Mouse (Mus musculus): Measurements from ENCODE around the gene Pex26. TPM values are rescaled to one million over a fixed set of nuclear protein-coding genes. Genes with fewer than 3 reads are reported as not detected.

The Pex26 gene
- polyA plus RNA-seq, 1 experiment from 2014 or later, result 7.5 TPM

GRCm38 (mm10) chr6:121154451-121155300, 28.8 kb upstream of the Pex26 start:
- Histone ChIP-seq H3K27me3 (ENCODE audit: control insufficient read depth, insufficient read depth, low read length) (no peaks in the 10 kb centered on the region), H3K4me1 (ENCODE audit: control insufficient read depth, insufficient read depth, low read length) (peaks cover 5% of the 10 kb centered on the region), H3K4me2 (ENCODE audit: low read depth, severe bottlenecking) (no peak overlapping the region), H3K9me3 (ENCODE audit: control insufficient read depth, low read length) (no peaks in the 10 kb centered on the region), H3K27ac (replicated peaks; ENCODE audit: low read depth, low read length) (no peak overlapping the region), H3K36me3 (ENCODE audit: control insufficient read depth, insufficient read depth, low read length) (no peaks in the 10 kb centered on the region), H3K9ac (ENCODE audit: low read length) (no peak overlapping the region), H3K4me3 (ENCODE audit: low read depth, low read length) (no peak overlapping the region)
- 87% methylated on average over 16 of the region's 16 CpGs for WGBS
- DNase-seq (ENCODE audit: low spot score) (no peak), ATAC-seq (ENCODE audit: insufficient number of reproducible peaks, low FRiP score, low TSS enrichment, low read depth) (no peak)

GRCm38 (mm10) chr6:121156030-121156429, 27.4 kb upstream of the Pex26 start:
- Histone ChIP-seq H3K27ac (replicated peaks; ENCODE audit: low read depth, low read length) (no peak overlapping the region), H3K36me3 (ENCODE audit: control insufficient read depth, insufficient read depth, low read length) (no peaks in the 10 kb centered on the region), H3K4me3 (ENCODE audit: low read depth, low read length) (no peak overlapping the region), H3K27me3 (ENCODE audit: control insufficient read depth, insufficient read depth, low read length) (no peaks in the 10 kb centered on the region), H3K4me2 (ENCODE audit: low read depth, severe bottlenecking) (no peak overlapping the region), H3K9ac (ENCODE audit: low read length) (no peak overlapping the region), H3K4me1 (ENCODE audit: control insufficient read depth, insufficient read depth, low read length) (peaks cover 5% of the 10 kb centered on the region), H3K9me3 (ENCODE audit: control insufficient read depth, low read length) (no peaks in the 10 kb centered on the region)
- no peak for DNase-seq (ENCODE audit: low spot score)
- no peak for ATAC-seq (ENCODE audit: insufficient number of reproducible peaks, low FRiP score, low TSS enrichment, low read depth)
- 82% methylated on average over 2 of the region's 2 CpGs for WGBS

- ATAC-seq (ENCODE audit: insufficient number of reproducible peaks, low FRiP score, low TSS enrichment, low read depth), result no peak
- Histone ChIP-seq H3K9ac (ENCODE audit: low read length) (no peak overlapping the region), H3K4me3 (ENCODE audit: low read depth, low read length) (no peak overlapping the region), H3K36me3 (ENCODE audit: control insufficient read depth, insufficient read depth, low read length) (no peaks in the 10 kb centered on the region), H3K4me1 (ENCODE audit: control insufficient read depth, insufficient read depth, low read length) (no peaks in the 10 kb centered on the region), H3K9me3 (ENCODE audit: control insufficient read depth, low read length) (no peaks in the 10 kb centered on the region), H3K27me3 (ENCODE audit: control insufficient read depth, insufficient read depth, low read length) (no peaks in the 10 kb centered on the region), H3K27ac (replicated peaks; ENCODE audit: low read depth, low read length) (no peak overlapping the region), H3K4me2 (ENCODE audit: low read depth, severe bottlenecking) (no peak overlapping the region)
- 94% methylated on average over 5 of the region's 5 CpGs for WGBS
- no peak for DNase-seq (ENCODE audit: low spot score)
Observed at GRCm38 (mm10) chr6:121159616-121160015, 23.9 kb upstream of the Pex26 start.

- H3K4me1 ChIP-seq (ENCODE audit: control insufficient read depth, insufficient read depth, low read length), result no peaks in the 10 kb centered on the region
- WGBS, result 77% methylated on average over 6 of the region's 6 CpGs
- no peak overlapping the region for H3K27ac ChIP-seq (replicated peaks; ENCODE audit: low read depth, low read length)
- DNase-seq (ENCODE audit: low spot score) (no peak), ATAC-seq (ENCODE audit: insufficient number of reproducible peaks, low FRiP score, low TSS enrichment, low read depth) (no peak)
- no peaks in the 10 kb centered on the region for H3K27me3 ChIP-seq (ENCODE audit: control insufficient read depth, insufficient read depth, low read length)
- no peak overlapping the region for H3K9ac ChIP-seq (ENCODE audit: low read length)
- no peak overlapping the region for H3K4me2 ChIP-seq (ENCODE audit: low read depth, severe bottlenecking)
- H3K9me3 ChIP-seq (ENCODE audit: control insufficient read depth, low read length), result no peaks in the 10 kb centered on the region
- H3K36me3 ChIP-seq (ENCODE audit: control insufficient read depth, insufficient read depth, low read length), result no peaks in the 10 kb centered on the region
- no peak overlapping the region for H3K4me3 ChIP-seq (ENCODE audit: low read depth, low read length)
Observed at GRCm38 (mm10) chr6:121160126-121160525, 23.3 kb upstream of the Pex26 start.

GRCm38 (mm10) chr6:121162616-121163015, 20.9 kb upstream of the Pex26 start:
- Histone ChIP-seq H3K9me3 (ENCODE audit: control insufficient read depth, low read length) (no peaks in the 10 kb centered on the region), H3K27me3 (ENCODE audit: control insufficient read depth, insufficient read depth, low read length) (no peaks in the 10 kb centered on the region), H3K36me3 (ENCODE audit: control insufficient read depth, insufficient read depth, low read length) (no peaks in the 10 kb centered on the region), H3K9ac (ENCODE audit: low read length) (no peak overlapping the region), H3K4me2 (ENCODE audit: low read depth, severe bottlenecking) (no peak overlapping the region), H3K27ac (replicated peaks; ENCODE audit: low read depth, low read length) (no peak overlapping the region), H3K4me1 (ENCODE audit: control insufficient read depth, insufficient read depth, low read length) (no peaks in the 10 kb centered on the region; the same call in 1 of the 2 replicates), H3K4me3 (ENCODE audit: low read depth, low read length) (no peak overlapping the region)
- WGBS, result 85% methylated on average over 12 of the region's 12 CpGs
- ATAC-seq (ENCODE audit: insufficient number of reproducible peaks, low FRiP score, low TSS enrichment, low read depth) (no peak), DNase-seq (ENCODE audit: low spot score) (no peak)

- Histone ChIP-seq H3K4me2 (ENCODE audit: low read depth, severe bottlenecking) (no peak overlapping the region), H3K27ac (replicated peaks; ENCODE audit: low read depth, low read length) (no peak overlapping the region), H3K36me3 (ENCODE audit: control insufficient read depth, insufficient read depth, low read length) (no peaks in the 10 kb centered on the region), H3K9me3 (ENCODE audit: control insufficient read depth, low read length) (no peaks in the 10 kb centered on the region), H3K9ac (ENCODE audit: low read length) (no peak overlapping the region), H3K4me1 (ENCODE audit: control insufficient read depth, insufficient read depth, low read length) (no peaks in the 10 kb centered on the region; the same call in 1 of the 2 replicates), H3K4me3 (ENCODE audit: low read depth, low read length) (no peak overlapping the region), H3K27me3 (ENCODE audit: control insufficient read depth, insufficient read depth, low read length) (no peaks in the 10 kb centered on the region)
- ATAC-seq (ENCODE audit: insufficient number of reproducible peaks, low FRiP score, low TSS enrichment, low read depth) (no peak; the same call in 1 of the 2 replicates), DNase-seq (ENCODE audit: low spot score) (no peak)
- WGBS, result 66% methylated on average over 10 of the region's 10 CpGs
Observed at GRCm38 (mm10) chr6:121166098-121166552, 17.3 kb upstream of the Pex26 start.

- Histone ChIP-seq H3K9me3 (ENCODE audit: control insufficient read depth, low read length) (no peaks in the 10 kb centered on the region), H3K4me1 (ENCODE audit: control insufficient read depth, insufficient read depth, low read length) (no peaks in the 10 kb centered on the region; the same call in 1 of the 2 replicates), H3K27ac (replicated peaks; ENCODE audit: low read depth, low read length) (no peak overlapping the region), H3K4me2 (ENCODE audit: low read depth, severe bottlenecking) (no peak overlapping the region), H3K27me3 (ENCODE audit: control insufficient read depth, insufficient read depth, low read length) (no peaks in the 10 kb centered on the region), H3K9ac (ENCODE audit: low read length) (no peak overlapping the region), H3K4me3 (ENCODE audit: low read depth, low read length) (no peak overlapping the region), H3K36me3 (ENCODE audit: control insufficient read depth, insufficient read depth, low read length) (no peaks in the 10 kb centered on the region)
- ATAC-seq (ENCODE audit: insufficient number of reproducible peaks, low FRiP score, low TSS enrichment, low read depth) (no peak), DNase-seq (ENCODE audit: low spot score) (no peak)
- WGBS, result 68% methylated on average over 7 of the region's 7 CpGs
Observed at GRCm38 (mm10) chr6:121167381-121167975, 16.0 kb upstream of the Pex26 start.

GRCm38 (mm10) chr6:121171102-121171501, 12.4 kb upstream of the Pex26 start:
- H3K4me2 ChIP-seq (ENCODE audit: low read depth, severe bottlenecking), result no peak overlapping the region
- H3K4me1 ChIP-seq (ENCODE audit: control insufficient read depth, insufficient read depth, low read length), result peaks cover 5% of the 10 kb centered on the region; the same call in 1 of the 2 replicates
- H3K36me3 ChIP-seq (ENCODE audit: control insufficient read depth, insufficient read depth, low read length), result no peaks in the 10 kb centered on the region
- H3K9ac ChIP-seq (ENCODE audit: low read length), result no peak overlapping the region
- H3K27ac ChIP-seq (replicated peaks; ENCODE audit: low read depth, low read length), result no peak overlapping the region
- no peaks in the 10 kb centered on the region for H3K27me3 ChIP-seq (ENCODE audit: control insufficient read depth, insufficient read depth, low read length)
- no peaks in the 10 kb centered on the region for H3K9me3 ChIP-seq (ENCODE audit: control insufficient read depth, low read length)
- DNase-seq (ENCODE audit: low spot score), result no peak
- ATAC-seq (ENCODE audit: insufficient number of reproducible peaks, low FRiP score, low TSS enrichment, low read depth), result no peak
- 83% methylated on average over 6 of the region's 6 CpGs for WGBS
- no peak overlapping the region for H3K4me3 ChIP-seq (ENCODE audit: low read depth, low read length)
